Mouse (Mus musculus) forebrain, embryonic 14.5 days (tissue): ENCODE results near the gene Elf2. TPM values are rescaled to one million over a fixed set of nuclear protein-coding genes. Genes with fewer than 3 reads are reported as not detected.

ENCODE experiments used
- ATAC-seq: fragments of 200-750 bp; cut with Nextera tagmentation; 2 replicates; pipeline ENCODE4 v1.8.0; 2017; ENCODE audit warnings: mild to moderate bottlenecking, moderate library complexity
- DNase-seq: peaks from one replicate; pipeline ENCODE4 v3.0.0-alpha.2; 2015; ENCODE audit warnings: low spot score
- H3K27ac ChIP-seq: fragments of 300-500 bp; sonication (generic); 2 replicates; pipeline ENCODE4 v1.5.1; 2014; ENCODE audit warnings: low read depth, mild to moderate bottlenecking, control low read depth, low read length, moderate library complexity
- H3K27me3 ChIP-seq: fragments of 300-500 bp; sonication (generic); replicated peaks from 2 replicates; pipeline ENCODE4 v1.6.1; 2014; ENCODE audit warnings: low read length, control low read depth, mixed read lengths; ENCODE audit not compliant: control insufficient read depth, insufficient read depth
- H3K36me3 ChIP-seq: fragments of 300-500 bp; sonication (generic); 2 replicates; pipeline ENCODE4 v1.6.1; 2014; ENCODE audit warnings: low read length, control low read depth; ENCODE audit not compliant: control insufficient read depth, insufficient read depth
- H3K4me1 ChIP-seq: fragments of 300-500 bp; sonication (generic); 2 replicates; pipeline ENCODE4 v1.6.1; 2014; ENCODE audit warnings: antibody characterized with exemption, low read length, control low read depth; ENCODE audit not compliant: control insufficient read depth, insufficient read depth
- H3K4me2 ChIP-seq: fragments of 300-500 bp; sonication (generic); 2 replicates; pipeline ENCODE4 v1.6.1; 2014; ENCODE audit warnings: mild to moderate bottlenecking, control low read depth, low read length
- H3K4me3 ChIP-seq: fragments of 300-500 bp; sonication (generic); 2 replicates; pipeline ENCODE4 v1.5.1; 2014; ENCODE audit warnings: low read depth, low read length, control low read depth
- H3K9ac ChIP-seq: fragments of 300-500 bp; sonication (generic); 2 replicates; pipeline ENCODE4 v1.6.1; 2014; ENCODE audit warnings: mild to moderate bottlenecking, low read length, control low read depth, moderate library complexity
- H3K9me3 ChIP-seq: fragments of 300-500 bp; sonication (generic); replicated peaks from 2 replicates; pipeline ENCODE4 v1.6.1; 2016; ENCODE audit warnings: low read length, control low read depth, mixed read lengths; ENCODE audit not compliant: control insufficient read depth
- WGBS: fragments of 180-500 bp; shearing (Covaris S2); extraction: QIAGEN DNeasy Blood & Tissue Kit; methylation state at CpG from one replicate; pipeline ENCODE4 v1.1.7; 2014; 5-methylcytosine and 5-hydroxymethylcytosine counted together
- polyA plus RNA-seq: library from polyadenylated mRNA; unstranded; fragments of >200 nt; fragmentation: Nextera tagmentation; extraction: Ambion mirVana; gene quantifications from 2 replicates; pipeline ENCODE4 v1.2.1, GENCODE M21; 2014

The Elf2 gene
- polyA plus RNA-seq, 1 experiment from 2014 or later, result 49.9 TPM

DNA sequence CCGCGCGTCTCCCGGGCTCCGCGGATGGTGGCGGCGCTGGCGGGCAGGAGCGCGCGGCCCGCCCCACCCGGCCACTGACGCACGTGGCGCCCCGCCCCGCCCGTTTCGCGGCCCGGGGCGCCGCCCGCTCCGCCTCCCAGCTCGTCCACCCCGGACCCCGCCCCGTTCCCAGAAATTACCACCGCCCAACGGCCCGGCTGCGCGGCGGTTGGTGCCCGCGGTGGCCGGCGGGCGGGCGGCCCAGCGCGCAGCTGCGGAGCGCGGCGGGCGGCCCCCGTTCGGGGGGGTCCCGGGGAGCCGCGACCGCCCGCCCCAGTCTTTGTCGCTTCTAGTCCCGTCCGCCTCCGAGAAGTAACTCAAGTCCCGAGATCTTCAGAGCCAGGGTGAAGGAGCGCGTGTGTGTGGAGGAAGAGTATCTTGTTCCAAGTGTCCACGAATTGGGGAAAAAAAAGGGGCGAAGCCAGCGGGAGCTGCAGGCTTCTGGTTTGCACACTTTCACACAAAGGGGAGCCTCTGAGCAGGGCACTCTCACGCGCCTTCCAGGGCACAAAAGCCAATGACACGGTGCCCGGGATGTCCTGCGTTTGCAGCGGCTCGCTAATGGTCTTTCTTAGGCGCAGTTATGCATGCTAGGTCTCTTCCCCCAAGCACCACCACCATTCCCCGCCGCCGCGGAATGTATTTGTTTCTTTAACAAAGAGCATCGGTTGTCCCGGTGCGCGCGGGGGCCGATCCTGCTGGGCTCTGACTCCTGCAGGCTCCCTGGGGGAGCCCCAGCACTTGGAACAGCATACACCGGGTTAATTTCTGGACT, 1.0 kb upstream of the Elf2 start:
- under 1% methylated on average over 84 of the region's 86 CpGs for WGBS
- Histone ChIP-seq H3K27me3 (no peaks in the 10 kb centered on the region), H3K36me3 (no peaks in the 10 kb centered on the region), H3K27ac (peak overlapping the region; percentile 100), H3K4me1 (peaks cover 5% of the 10 kb centered on the region; the same call in 1 of the 2 replicates), H3K9ac (peak overlapping the region; percentile 95), H3K9me3 (no peaks in the 10 kb centered on the region), H3K4me2 (peak overlapping the region; percentile 82), H3K4me3 (peak overlapping the region; percentile 95)
- DNase-seq (peak; percentile 91), ATAC-seq (peak; percentile 82)

- Histone ChIP-seq H3K4me2 (peak overlapping the region; percentile 82), H3K27me3 (no peaks in the 10 kb centered on the region), H3K9me3 (no peaks in the 10 kb centered on the region), H3K4me1 (peaks cover 5% of the 10 kb centered on the region; the same call in 1 of the 2 replicates), H3K27ac (peak overlapping the region; percentile 100), H3K9ac (peak overlapping the region; percentile 95), H3K4me3 (peak overlapping the region; percentile 95), H3K36me3 (no peaks in the 10 kb centered on the region)
- ATAC-seq (peak; percentile 44), DNase-seq (peak; percentile 37)
- WGBS, result 1% methylated on average over 83 of the region's 113 CpGs
Observed at GRCm38 (mm10) chr3:51339734-51340551, 520 bp downstream of the Elf2 start.

GRCm38 (mm10) chr3:51339378-51339733, 1.1 kb downstream of the Elf2 start:
- no peaks in the 10 kb centered on the region for H3K27me3 ChIP-seq
- H3K4me1 ChIP-seq, result peaks cover 5% of the 10 kb centered on the region; the same call in 1 of the 2 replicates
- H3K4me3 ChIP-seq, result peak overlapping the region; percentile 95
- WGBS, result 2% methylated on average over 9 of the region's 9 CpGs
- peak overlapping the region; percentile 82 for H3K4me2 ChIP-seq
- ATAC-seq (no peak), DNase-seq (no peak)
- H3K9ac ChIP-seq, result peak overlapping the region; percentile 95
- H3K27ac ChIP-seq, result peak overlapping the region; percentile 100
- no peaks in the 10 kb centered on the region for H3K9me3 ChIP-seq
- no peaks in the 10 kb centered on the region for H3K36me3 ChIP-seq

- WGBS, result 93% methylated on average over 8 of the region's 8 CpGs
- ATAC-seq (no peak), DNase-seq (no peak)
- peaks cover 9% of the 10 kb centered on the region; the same call in 1 of the 2 replicates for H3K4me1 ChIP-seq
- no peaks in the 10 kb centered on the region for H3K9me3 ChIP-seq
- H3K27ac ChIP-seq, result no peak overlapping the region
- H3K27me3 ChIP-seq, result no peaks in the 10 kb centered on the region
- H3K4me3 ChIP-seq, result no peak overlapping the region
- no peaks in the 10 kb centered on the region for H3K36me3 ChIP-seq
- no peak overlapping the region for H3K4me2 ChIP-seq
- H3K9ac ChIP-seq, result no peak overlapping the region
Observed at GRCm38 (mm10) chr3:51335378-51335777, 5.1 kb downstream of the Elf2 start.

- H3K36me3 ChIP-seq, result no peaks in the 10 kb centered on the region
- H3K27me3 ChIP-seq, result no peaks in the 10 kb centered on the region
- no peak overlapping the region for H3K9ac ChIP-seq
- no peak overlapping the region for H3K4me3 ChIP-seq
- no peak overlapping the region for H3K27ac ChIP-seq
- peaks cover 9% of the 10 kb centered on the region; the same call in 1 of the 2 replicates for H3K4me1 ChIP-seq
- 78% methylated on average over 6 of the region's 6 CpGs for WGBS
- ATAC-seq (no peak), DNase-seq (no peak)
- no peak overlapping the region for H3K4me2 ChIP-seq
- H3K9me3 ChIP-seq, result no peaks in the 10 kb centered on the region
Observed at GRCm38 (mm10) chr3:51333950-51334349, 6.5 kb downstream of the Elf2 start.

GRCm38 (mm10) chr3:51333234-51333889, 7.1 kb downstream of the Elf2 start:
- peak; percentile 55; the same call in 1 of the 2 replicates for ATAC-seq
- no peak overlapping the region for H3K4me3 ChIP-seq
- H3K4me1 ChIP-seq, result peaks cover 7% of the 10 kb centered on the region; the same call in 1 of the 2 replicates
- no peak overlapping the region for H3K9ac ChIP-seq
- H3K27me3 ChIP-seq, result no peaks in the 10 kb centered on the region
- 55% methylated on average over 10 of the region's 10 CpGs for WGBS
- H3K27ac ChIP-seq, result 0 out of 2 replicates have a peak overlapping the region, but pooled peaks have one; percentile 6
- H3K9me3 ChIP-seq, result no peaks in the 10 kb centered on the region
- no peak for DNase-seq
- no peak overlapping the region for H3K4me2 ChIP-seq
- H3K36me3 ChIP-seq, result no peaks in the 10 kb centered on the region

DNA sequence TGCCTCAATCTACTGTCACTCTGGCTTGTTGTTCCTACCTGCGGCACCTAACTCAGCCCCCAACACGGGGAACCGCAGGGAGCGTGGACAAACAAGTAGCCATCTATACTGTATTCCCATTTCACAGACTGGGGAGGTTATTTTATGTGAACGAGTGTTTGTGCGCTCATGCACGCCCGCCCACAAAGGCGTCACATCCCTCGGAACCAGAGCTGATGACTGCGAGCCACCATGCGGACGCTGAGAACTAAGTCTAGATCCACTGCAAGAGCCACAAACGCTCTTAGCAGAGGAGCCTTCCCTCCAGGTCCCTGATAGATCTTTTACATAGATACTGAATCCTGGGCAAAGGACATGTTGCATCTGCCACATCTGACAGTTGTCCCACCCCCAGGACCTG, 10.4 kb downstream of the Elf2 start:
- 86% methylated on average over 14 of the region's 14 CpGs for WGBS
- no peak overlapping the region for H3K9ac ChIP-seq
- H3K27me3 ChIP-seq, result no peaks in the 10 kb centered on the region
- H3K27ac ChIP-seq, result no peak overlapping the region
- ATAC-seq (no peak), DNase-seq (no peak)
- no peak overlapping the region for H3K4me3 ChIP-seq
- peaks cover 5% of the 10 kb centered on the region; the same call in 1 of the 2 replicates for H3K36me3 ChIP-seq
- no peak overlapping the region for H3K4me2 ChIP-seq
- no peaks in the 10 kb centered on the region for H3K9me3 ChIP-seq
- peaks cover 4% of the 10 kb centered on the region; the same call in 1 of the 2 replicates for H3K4me1 ChIP-seq

GRCm38 (mm10) chr3:51328546-51328945, 11.9 kb downstream of the Elf2 start:
- WGBS, result 93% methylated on average over 12 of the region's 12 CpGs
- no peaks in the 10 kb centered on the region for H3K27me3 ChIP-seq
- no peaks in the 10 kb centered on the region for H3K9me3 ChIP-seq
- ATAC-seq (no peak), DNase-seq (no peak)
- H3K4me1 ChIP-seq, result peaks cover 4% of the 10 kb centered on the region; the same call in 1 of the 2 replicates
- peaks cover 12% of the 10 kb centered on the region; the same call in 1 of the 2 replicates for H3K36me3 ChIP-seq
- H3K27ac ChIP-seq, result no peak overlapping the region
- no peak overlapping the region for H3K9ac ChIP-seq
- H3K4me2 ChIP-seq, result no peak overlapping the region
- H3K4me3 ChIP-seq, result no peak overlapping the region
